Mouse (Mus musculus) thymus, postnatal 36 days (tissue): ENCODE measurements around the gene Cadps2.

ENCODE experiments used
- DNase-seq, 2 experiments: peaks; one replicate each; pipeline ENCODE4 v3.0.0; 2022; ENCODE audit warnings: mixed read lengths in 2 of 2

Cadps2 gene

DNA sequence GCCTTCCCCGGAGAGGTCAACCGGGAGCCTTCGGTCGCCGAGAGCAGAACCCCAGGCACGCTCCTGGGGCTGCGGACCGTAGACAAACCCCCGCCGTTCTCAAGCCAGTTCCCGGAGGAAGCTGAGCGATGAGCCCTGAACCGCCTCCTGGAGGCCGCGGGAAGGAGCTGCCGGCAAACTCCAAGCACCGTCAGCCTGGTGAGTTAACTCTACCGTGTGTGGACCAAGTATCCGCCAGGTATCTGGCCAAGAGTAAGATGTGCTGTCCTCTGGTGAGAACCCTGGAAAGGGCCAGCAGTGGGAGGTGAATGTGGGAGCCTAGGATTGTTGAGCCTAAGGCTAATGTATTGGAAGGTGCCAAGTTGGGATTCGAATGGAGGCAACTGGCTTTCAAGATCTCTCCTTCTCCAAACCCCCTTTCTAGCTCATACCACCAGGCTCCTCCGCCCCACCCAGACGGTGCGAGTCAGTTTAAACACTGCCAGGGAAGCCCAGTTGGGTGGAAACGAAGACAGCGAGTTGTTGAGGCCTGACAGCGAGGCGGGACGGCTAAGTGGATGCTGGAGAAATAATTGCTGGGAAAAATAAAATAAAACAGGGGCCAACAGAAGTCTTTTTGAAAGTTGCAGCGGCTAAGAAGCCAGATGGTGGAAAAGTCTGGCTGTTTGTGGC, 589.5 kb downstream of the Cadps2 start:
- DNase-seq: no peak

DNA sequence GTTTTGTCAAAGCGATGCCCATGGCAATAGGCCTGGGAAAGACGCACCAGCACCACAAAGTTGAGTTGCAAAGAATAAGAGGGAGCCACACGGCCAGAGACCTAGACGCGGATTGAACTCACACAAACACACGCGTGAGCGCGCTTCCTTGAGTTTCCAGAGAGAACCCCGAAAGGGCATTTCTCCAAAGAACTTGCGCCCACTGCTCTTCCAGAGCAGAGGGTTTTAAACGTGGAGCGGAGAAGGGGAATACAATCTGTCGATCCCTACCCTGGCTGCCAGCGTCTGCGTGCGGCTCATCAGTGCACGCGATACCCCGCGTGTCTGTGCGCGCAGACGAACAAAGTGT, 590.2 kb downstream of the Cadps2 start:
- no peak for DNase-seq

DNA sequence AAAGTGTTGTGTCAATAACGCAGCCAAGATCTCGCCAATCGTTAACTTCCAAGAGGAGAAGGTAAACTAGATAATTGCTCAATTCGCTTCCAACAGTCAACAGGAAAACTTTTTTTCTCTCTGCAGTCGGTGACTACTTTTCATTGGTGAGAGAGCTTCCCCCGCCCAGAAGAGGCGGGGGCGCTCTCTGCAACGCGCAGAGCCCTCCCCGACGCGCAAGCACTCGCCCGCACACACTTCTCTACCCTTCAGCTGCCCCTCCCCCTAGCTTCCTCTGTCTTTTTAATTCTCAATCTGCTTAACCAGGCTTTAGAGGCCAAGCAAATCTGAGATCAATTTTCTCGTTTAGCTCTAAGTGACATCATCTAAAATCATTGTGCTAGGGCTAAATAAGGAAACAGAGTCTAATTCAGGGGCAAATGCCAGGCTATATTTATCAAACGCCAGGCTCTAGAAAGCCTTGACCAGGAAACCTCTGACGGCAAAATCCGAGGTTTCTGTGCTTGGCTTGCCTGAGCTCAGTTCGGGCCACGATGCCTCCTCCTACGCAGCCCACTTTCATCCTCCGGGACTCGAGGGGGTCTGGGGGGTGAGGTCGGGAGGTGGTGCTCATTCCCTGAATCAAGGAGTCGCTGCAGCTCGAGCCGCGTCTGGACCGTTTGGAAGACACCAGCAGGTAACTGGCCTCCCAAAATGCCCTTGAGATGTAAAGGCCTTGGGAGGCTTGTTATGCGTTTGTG, 590.7 kb downstream of the Cadps2 start, which contains the start of gene Fezf1:
Gene Fezf1 (minus strand): TSS at position 50 of the 740 bp plus-strand sequence.
- no peak for DNase-seq

DNA sequence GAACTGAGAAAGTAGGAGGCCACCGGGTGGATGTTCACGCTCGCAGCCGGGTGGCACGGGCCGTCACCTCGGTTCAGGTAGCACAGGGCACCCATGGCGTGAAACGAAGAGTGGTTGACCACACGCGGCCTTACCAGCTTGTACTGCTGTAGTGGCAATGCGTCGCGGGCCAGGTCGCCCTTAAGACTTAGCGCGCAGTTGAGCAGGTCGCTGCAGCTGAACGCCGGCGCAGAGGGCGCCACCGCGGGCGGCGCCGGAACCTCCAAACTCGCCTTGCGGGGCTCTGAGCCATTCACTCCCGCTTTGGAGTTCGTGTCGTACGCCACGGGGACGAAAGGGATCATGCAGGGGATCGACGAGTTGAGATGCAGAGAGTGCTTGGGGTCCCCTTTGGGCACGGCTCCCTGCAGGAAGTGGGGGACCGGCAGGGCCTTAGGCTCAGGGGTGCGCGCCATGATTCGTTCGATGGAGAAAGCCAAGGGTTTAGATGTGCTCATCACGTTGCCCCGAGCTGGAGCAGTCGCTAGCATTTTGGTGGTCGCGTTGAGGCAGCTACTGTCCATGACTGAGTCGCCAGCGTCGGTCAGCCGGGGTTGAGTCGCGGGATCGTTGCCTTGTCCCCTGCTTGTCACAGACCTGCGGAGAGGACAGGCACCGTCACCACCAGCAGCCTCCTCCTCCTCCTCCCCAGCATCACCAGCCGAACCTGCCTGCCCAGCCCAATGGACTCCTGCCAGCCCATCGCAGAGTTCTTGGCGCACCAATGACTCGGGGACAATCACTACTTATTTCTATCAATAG, 591.5 kb downstream of the Cadps2 start:
- DNase-seq: no peak

DNA sequence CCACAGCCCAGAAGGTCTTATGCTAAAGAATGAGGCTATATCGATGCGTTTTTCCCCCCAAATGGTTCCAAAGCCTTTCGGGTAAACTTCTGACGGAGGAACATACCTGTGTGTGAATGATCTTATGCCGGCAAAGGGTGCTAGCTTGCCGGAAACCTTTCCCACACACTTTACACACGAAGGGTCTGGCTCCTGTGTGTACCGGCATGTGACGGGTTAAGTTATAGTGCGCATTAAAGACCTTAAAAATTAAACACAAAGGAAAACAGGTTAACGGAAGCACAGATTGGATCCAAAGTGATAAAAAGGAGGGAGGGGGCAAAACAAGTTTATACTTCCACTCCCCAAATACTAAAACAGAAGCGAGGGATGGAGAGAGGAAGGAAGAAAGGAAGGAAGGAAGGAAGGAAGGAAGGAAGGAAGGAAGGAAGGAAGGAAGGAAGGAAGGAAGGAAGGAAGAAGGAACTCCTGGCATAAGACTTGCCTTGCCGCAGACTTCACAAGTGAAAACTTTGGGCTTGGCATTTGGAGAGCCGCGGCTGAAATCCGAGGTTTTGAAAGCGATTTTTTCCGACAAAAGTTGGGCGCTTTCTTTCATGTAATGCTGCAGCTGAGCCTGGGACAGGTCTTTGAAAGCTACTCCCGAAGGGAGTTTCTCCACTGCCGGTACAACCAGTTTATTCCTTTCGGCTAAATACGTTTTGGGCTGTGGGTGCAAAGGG, 592.3 kb downstream of the Cadps2 start:
- DNase-seq: no peak

DNA sequence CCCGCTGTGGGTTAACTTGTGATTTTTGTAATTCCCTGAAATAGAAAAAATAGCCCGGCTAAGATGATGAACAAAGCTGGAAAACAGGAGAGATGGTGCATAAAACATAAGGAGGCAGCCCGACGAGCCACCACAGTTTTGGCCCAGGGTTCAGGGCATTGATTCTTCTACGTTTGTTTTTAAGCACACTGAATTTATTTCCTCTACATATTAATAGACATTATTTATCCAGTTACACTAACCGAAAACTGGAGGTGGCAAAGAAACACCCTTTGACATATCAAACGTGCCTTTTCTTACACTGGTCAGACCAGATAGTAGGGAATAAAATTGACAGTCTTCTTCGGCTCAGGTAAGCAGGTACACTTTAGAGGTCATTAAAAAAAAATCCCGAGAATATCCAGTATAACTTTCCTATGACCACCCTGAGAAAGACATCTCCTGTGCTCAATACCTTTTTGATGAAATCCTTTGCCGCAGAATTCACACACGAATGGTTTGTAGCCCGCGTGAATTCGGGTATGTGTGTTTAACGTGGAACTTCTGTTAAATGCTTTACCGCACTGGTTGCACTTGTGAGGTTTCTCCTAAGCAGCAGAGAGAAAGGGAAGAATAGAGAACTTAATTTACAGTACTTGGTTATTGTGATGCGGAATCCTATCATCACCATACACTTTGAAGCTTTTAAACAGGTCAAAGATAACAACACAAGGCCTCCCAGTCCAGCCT, 593.0 kb downstream of the Cadps2 start:
- no peak for DNase-seq

DNA sequence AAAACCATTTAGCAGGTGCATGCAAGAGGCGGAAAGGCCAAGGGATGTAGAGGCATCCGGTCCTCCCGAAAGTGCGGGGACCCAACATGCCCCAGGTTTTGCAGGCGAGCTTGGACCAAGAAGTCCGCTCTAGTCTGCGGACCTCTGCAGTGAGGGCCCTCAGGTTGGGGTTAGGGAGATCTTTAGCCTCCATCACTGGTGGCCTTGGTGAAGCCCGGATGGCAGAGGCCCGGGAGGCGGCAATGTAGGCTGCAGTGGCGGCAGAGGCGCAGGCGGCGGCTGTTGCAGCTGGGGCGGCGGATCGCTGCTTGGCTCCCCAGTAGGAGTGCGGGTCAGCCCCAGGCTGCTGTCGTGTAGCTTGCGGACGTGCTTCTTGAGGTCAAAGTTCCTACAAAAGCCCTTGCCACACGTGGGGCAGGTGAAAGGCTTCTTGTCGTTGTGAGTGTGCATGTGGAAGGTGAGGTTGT, 593.6 kb downstream of the Cadps2 start:
- no peak for DNase-seq

DNA sequence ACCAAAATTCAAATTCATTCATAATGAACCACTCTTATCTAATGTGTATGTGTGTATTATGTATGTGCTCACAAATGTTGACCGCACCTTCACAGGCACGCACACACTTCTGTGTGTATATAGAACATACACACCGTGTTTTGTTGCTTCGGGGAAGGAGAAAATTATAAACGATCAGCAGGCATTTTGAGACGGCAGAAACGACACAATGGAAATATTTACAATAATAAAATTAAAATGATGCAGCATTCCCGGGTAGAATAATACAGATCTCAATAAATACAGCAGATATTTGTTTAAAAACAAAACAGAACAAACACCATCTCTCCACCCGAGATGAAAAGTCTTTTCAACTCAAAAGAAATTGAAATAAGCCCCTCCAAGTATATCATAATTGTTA, 594.1 kb downstream of the Cadps2 start:
- DNase-seq: no peak

DNA sequence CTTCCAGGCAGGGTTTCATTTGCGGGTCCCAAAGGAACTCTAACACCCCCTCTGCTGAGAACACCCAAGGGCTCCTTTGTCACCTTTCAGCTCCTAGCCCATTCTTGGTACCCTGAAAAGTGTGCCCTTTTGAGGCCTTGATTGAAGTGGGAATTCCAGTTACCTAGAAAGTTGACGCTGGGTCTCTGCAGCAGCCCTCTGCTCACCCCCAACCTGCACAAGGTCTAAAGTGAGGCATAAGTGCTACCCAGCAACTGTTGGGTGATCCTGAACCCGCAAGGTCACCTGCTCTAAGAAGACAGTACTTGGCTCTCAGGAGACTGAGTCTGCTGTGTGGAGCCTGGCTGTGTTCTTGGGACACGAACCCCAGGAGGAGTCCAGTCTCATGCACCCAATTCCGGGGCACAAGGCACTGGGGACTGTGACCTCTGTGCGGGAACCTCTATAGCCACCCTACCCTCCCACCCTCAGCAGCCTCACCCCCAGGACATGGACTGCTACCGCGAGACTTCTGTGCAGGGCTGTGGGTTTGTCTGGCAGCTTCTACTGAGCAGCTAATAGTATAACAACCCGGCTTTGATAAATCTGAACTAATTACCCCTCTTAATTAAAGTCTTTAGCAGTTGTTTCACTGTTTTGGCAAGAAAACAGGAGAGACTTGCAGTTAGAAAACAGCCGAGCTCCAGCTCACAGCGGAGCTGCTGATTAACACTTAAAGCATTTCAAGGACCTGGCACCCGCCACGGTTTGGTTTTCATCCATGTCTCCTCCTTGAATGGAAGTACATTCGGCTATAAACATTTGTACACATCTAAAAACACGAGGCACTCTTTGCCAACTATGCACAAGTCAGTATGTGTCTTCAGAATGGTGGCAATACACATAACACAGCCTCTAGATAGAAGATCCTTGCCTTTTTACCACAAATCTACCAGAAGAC, 595.1 kb downstream of the Cadps2 start:
- no peak for DNase-seq
